Mouse (Mus musculus) small intestine, adult 2 months (tissue): ENCODE results near the gene Ulk4. TPM values are rescaled to one million over a fixed set of nuclear protein-coding genes. Genes with fewer than 3 reads are reported as not detected.

ENCODE experiments used
- H3K27ac ChIP-seq: fragments of 200-500 bp; 2 replicates; pipeline ENCODE4 v1.5.1; 2012; ENCODE audit warnings: low read depth, low read length, control low read depth, inconsistent platforms; ENCODE audit not compliant: insufficient read depth
- H3K27me3 ChIP-seq: fragments of 200-500 bp; 2 replicates; pipeline ENCODE4 v1.6.1; 2012; ENCODE audit warnings: mild to moderate bottlenecking, moderate library complexity, low read length, inconsistent platforms; ENCODE audit not compliant: control insufficient read depth, insufficient read depth
- H3K36me3 ChIP-seq: fragments of 200-500 bp; 2 replicates; pipeline ENCODE4 v1.6.1; 2012; ENCODE audit warnings: mild to moderate bottlenecking, low read length, control low read depth, inconsistent platforms; ENCODE audit not compliant: control insufficient read depth, insufficient read depth
- H3K4me1 ChIP-seq: fragments of 200-500 bp; 2 replicates; pipeline ENCODE4 v1.6.1; 2012; ENCODE audit warnings: low read length, inconsistent platforms, mixed read lengths; ENCODE audit not compliant: control insufficient read depth, insufficient read depth, insufficient read length
- H3K4me3 ChIP-seq: fragments of 200-500 bp; 2 replicates; pipeline ENCODE4 v1.5.1; 2012; ENCODE audit warnings: low read depth, mild to moderate bottlenecking, control low read depth, inconsistent platforms, low read length, moderate library complexity
- CTCF ChIP-seq: fragments of 200-500 bp; IDR thresholded peaks from 2 replicates; pipeline ENCODE4 v1.5.1; 2012; ENCODE audit warnings: low read depth, mild to moderate bottlenecking, control low read depth, inconsistent platforms, low read length, moderate library complexity, mixed read lengths; ENCODE audit not compliant: insufficient replicate concordance, insufficient read length; ENCODE audit errors: extremely low read depth
- POLR2A ChIP-seq: fragments of 200-500 bp; IDR thresholded peaks from 2 replicates; pipeline ENCODE4 v1.6.1; 2012; ENCODE audit warnings: low read depth, mild to moderate bottlenecking, control low read depth, inconsistent platforms, low read length, moderate library complexity
- WGBS: fragments of 180-500 bp; shearing (Covaris S2); methylation state at CpG from one replicate; pipeline ENCODE4 v1.1.7; 2018; 5-methylcytosine and 5-hydroxymethylcytosine counted together
- polyA plus RNA-seq: library from polyadenylated mRNA; depleted of rRNA; stranded (reverse); fragments of >200 nt; gene quantifications from 2 replicates; pipeline ENCODE4 v1.2.3, GENCODE M21; 2012

Ulk4 gene
- polyA plus RNA-seq, 1 experiment, result 0.65 TPM

- Histone ChIP-seq H3K4me1 (no peaks in the 10 kb centered on the region), H3K27me3 (no peaks in the 10 kb centered on the region), H3K27ac (no peak overlapping the region), H3K36me3 (no peaks in the 10 kb centered on the region), H3K4me3 (no peak overlapping the region)
- WGBS, result 93% methylated on average over 26 of the region's 26 CpGs
- TF ChIP-seq POLR2A (no peak), CTCF (no peak)
Measured at GRCm38 (mm10) chr9:121192601-121193370, 84.2 kb downstream of the Ulk4 start.

- Histone ChIP-seq H3K4me3 (no peak overlapping the region), H3K27ac (no peak overlapping the region), H3K4me1 (no peaks in the 10 kb centered on the region), H3K36me3 (no peaks in the 10 kb centered on the region), H3K27me3 (no peaks in the 10 kb centered on the region)
- 88% methylated on average over 8 of the region's 8 CpGs for WGBS
- TF ChIP-seq POLR2A (no peak), CTCF (no peak)
Measured at GRCm38 (mm10) chr9:121187811-121188210, 89.2 kb downstream of the Ulk4 start.

- H3K27me3 ChIP-seq, result no peaks in the 10 kb centered on the region
- no peaks in the 10 kb centered on the region for H3K36me3 ChIP-seq
- H3K4me3 ChIP-seq, result no peak overlapping the region
- 43% methylated on average over 6 of the region's 6 CpGs for WGBS
- H3K27ac ChIP-seq, result no peak overlapping the region
- no peaks in the 10 kb centered on the region for H3K4me1 ChIP-seq
- TF ChIP-seq CTCF, result no peak
- no peak for TF ChIP-seq POLR2A
Measured at GRCm38 (mm10) chr9:121185796-121186195, 91.2 kb downstream of the Ulk4 start.

GRCm38 (mm10) chr9:121176350-121176749 lies 100.6 kb downstream of the Ulk4 start:
- Histone ChIP-seq H3K4me3 (no peak overlapping the region), H3K36me3 (no peaks in the 10 kb centered on the region), H3K27me3 (no peaks in the 10 kb centered on the region), H3K4me1 (no peaks in the 10 kb centered on the region), H3K27ac (no peak overlapping the region)
- TF ChIP-seq POLR2A, result no peak
- TF ChIP-seq CTCF, result no peak
- WGBS, result 93% methylated on average over 7 of the region's 7 CpGs

GRCm38 (mm10) chr9:121175201-121175600 lies 101.8 kb downstream of the Ulk4 start:
- no peaks in the 10 kb centered on the region for H3K36me3 ChIP-seq
- 91% methylated on average over 11 of the region's 11 CpGs for WGBS

GRCm38 (mm10) chr9:121172123-121172522 lies 104.9 kb downstream of the Ulk4 start:
- no peak for TF ChIP-seq CTCF
- no peak for TF ChIP-seq POLR2A
- H3K4me1 ChIP-seq, result no peaks in the 10 kb centered on the region
- 61% methylated on average over 6 of the region's 6 CpGs for WGBS

More at GRCm38 (mm10) chr9:121175201-121175600, 101.8 kb downstream of the Ulk4 start:
- TF ChIP-seq CTCF, result no peak
- TF ChIP-seq POLR2A, result no peak
- Histone ChIP-seq H3K4me1 (no peaks in the 10 kb centered on the region), H3K4me3 (no peak overlapping the region), H3K27ac (no peak overlapping the region), H3K27me3 (no peaks in the 10 kb centered on the region)

GRCm38 (mm10) chr9:121171609-121172008 lies 105.4 kb downstream of the Ulk4 start:
- Histone ChIP-seq H3K36me3 (no peaks in the 10 kb centered on the region), H3K27me3 (no peaks in the 10 kb centered on the region), H3K4me3 (no peak overlapping the region), H3K27ac (no peak overlapping the region), H3K4me1 (no peaks in the 10 kb centered on the region)
- TF ChIP-seq CTCF (no peak), POLR2A (no peak)
- 58% methylated on average over 6 of the region's 6 CpGs for WGBS

More at GRCm38 (mm10) chr9:121172123-121172522, 104.9 kb downstream of the Ulk4 start:
- no peak overlapping the region for H3K27ac ChIP-seq
- no peak overlapping the region for H3K4me3 ChIP-seq
- H3K36me3 ChIP-seq, result no peaks in the 10 kb centered on the region
- H3K27me3 ChIP-seq, result no peaks in the 10 kb centered on the region
